Mouse (Mus musculus) E14TG2a.4 (cell line): ENCODE results near the gene Nin.

ENCODE experiments used
- CTCF ChIP-seq: conservative IDR thresholded peaks from 2 replicates; pipeline ENCODE4 v1.5.1; 2014; ENCODE audit warnings: low read length
- NANOG ChIP-seq: IDR thresholded peaks from 2 replicates; pipeline ENCODE4 v1.6.1; 2014; ENCODE audit warnings: borderline replicate concordance, low read length, mixed read lengths
- POU5F1 ChIP-seq: IDR thresholded peaks from 2 replicates; pipeline ENCODE4 v1.6.1; 2014; ENCODE audit warnings: low read length, borderline replicate concordance

DNA sequence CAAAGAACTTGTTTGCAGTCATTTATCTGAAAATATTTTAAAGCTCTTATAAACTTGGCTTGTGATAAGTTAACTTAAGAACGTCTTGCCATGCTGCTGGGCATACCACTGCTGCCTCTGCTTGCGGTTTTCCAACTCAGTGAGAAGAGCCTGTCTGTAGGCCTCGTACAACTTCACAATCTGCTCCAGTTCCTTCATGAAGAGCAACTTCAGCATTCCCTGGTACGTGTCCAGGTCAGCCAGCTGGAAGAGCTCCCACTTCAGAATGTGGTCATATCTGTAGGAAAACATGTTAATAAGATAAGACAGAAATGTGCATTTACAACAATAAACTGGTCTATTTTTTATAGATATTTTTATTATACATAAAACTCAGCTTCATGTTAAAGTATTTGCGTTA is 147.4 kb downstream of the Nin start:
- TF ChIP-seq CTCF = no peak
- no peak for TF ChIP-seq POU5F1
- TF ChIP-seq NANOG = no peak
